Mouse (Mus musculus): ENCODE results near the gene Gm49366.
"Not testable (repeated sequence)": the region's sequence is repeated elsewhere in the genome, so short reads cannot be mapped to it uniquely, and the experiment has no call there.

Gene Gm49366

DNA sequence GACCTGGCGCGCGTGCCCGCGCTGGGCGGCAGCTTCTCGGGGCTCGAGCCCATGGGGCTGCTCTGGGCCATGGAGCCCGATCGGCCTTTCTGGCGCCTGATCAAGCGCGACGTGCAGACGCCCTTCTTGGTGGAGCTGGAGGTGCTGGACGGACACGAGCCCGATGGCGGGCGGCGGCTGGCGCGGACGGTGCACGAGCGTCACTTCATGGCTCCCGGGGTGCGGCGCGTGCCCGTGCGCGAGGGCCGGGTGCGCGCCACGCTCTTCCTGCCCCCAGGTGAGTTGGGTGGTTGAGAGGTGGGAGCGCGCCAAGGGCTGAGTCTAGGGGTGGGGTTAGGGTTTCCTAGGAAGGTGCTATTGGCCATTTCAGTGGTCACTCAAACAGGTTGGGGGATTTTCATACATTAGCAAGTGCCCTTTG is at the start of gene Gm49366:
Gene Gm49366 (plus strand): TSS at position 245 of the 421 bp plus-strand sequence.
- DNase-seq, result peak; percentile 75 to 79

DNA sequence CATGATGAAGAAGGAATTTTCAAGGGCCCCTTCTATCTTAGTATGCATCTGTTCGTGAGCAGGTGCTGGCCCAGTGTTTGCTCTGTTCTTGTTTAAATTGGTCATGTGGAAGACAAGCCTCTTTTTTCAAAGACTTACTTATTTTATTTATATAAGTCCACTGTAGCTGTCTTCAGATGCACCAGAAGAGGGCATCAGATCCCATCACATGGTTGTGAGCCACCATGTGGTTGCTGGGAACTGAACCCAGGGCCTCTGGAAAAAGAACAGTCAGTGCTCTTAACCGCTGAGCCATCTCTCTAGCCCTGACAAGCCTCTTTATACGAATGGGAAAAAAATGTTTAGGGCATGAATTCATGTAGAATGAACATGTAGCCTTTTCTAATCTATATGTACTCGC is 49.4 kb upstream of the Gm49366 start:
- DNase-seq, result no peak

DNA sequence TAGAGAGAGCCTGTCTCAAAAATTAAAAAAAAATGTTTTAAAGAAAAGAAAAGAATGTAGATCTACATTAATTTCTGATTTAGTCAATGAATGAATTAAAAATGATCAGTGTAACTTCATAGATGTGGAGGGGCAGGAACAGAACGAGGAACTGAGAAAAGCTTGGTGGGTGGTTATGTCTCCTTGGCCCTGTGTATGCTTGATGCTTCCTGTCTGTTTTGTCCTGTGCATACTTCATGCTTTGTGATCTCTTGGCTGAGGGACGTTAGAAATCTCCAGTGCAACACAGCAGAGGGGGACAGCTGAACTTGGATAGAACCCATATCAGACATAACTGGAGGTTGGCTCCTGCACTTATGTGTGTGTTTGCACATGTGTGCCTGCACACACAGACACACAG is 41.5 kb upstream of the Gm49366 start:
- no peak for DNase-seq

DNA sequence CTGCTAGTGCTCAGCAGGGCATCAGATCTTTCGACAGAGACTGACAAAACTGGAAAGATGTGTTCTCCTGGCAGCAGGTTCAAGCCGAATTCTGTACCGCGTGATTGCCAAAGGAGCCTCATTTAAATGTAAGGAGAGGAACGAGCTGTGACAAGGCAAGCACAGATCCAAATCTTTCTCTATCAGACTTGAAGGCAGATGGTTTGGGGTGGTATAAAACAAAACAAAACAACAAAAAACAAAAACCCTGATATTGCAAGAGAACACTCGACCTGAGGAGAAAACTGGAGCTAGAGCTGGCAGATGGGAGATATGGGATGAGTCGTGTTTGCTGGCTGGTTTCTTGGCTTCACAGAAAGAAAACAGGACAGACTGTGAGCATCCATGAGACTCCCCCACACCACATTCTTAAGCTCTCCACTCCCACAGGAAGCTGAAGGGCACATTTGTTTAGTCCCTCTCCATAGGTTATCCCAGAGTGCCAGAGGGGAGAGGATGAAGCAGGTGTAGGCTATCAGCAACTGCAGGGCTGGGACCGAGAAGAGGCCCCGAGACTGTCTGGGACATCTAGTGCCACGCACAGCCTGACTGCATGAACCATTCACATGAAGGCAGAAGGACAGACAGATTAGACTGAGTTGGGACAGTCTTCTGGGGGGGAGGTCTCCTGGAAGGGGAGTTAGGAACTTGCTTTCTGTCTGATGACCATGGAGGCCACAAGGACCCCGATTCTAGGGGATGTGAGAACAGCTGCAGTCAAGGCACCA is 40.2 kb upstream of the Gm49366 start:
- DNase-seq, result no peak

DNA sequence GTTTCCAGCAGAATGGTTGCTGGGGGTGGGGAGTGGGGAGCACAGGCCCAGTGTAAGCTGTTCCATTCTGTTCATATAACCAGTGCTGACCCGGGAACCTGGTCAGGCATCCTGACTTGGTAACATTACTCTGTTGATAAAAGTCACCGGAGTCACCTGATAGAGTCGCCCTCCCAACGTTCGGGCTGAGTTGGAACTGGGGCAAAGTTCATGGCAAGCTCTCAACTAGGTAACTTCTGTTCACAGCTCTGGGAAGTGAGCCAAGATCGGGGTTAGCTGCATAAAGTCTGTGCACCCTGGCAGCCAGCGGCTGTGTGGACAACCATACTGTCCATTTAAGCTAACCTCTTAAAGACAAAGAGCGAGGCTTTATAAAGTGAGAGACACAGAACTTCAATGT is 39.5 kb upstream of the Gm49366 start:
- DNase-seq, result peak; percentile 95 to 96

DNA sequence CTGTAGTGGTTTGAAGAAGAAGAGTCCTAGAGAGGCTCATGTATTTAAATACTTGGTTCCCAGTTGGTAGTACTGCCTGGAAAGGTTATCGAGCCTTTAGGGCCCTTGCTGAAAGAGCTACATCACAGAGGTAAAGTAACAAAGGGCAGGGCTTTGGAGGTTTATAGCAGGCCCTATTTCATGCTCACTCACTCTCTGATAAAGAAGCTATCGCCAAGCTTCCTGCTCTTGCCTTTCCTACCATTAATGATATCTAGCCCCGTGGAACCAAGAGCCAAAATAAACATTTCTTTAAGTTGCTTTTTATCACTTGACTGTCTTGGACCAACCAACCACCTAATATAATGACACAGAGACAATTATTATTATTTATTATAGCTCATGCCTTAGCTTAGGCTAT is 38.3 kb upstream of the Gm49366 start:
- DNase-seq, result no peak

DNA sequence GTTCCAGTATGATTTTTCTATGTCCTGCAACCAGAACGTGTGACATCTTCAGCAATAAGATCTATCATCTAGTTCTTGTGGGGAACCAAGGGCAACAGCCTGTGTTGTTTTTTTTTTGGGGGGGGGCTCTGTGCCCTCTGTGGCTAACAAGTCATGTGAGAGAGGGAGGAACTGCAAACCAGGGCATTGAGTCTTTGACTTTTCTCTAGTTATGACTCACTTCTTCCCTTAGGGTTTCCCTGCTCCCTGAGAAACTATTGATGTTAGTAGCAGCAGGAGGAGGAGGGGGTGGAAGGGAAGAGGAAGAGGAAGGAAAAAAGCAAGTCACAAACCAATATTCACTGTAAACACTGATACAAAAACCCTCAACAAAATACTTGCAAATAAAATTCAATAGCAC is 34.9 kb upstream of the Gm49366 start:
- no peak for DNase-seq

DNA sequence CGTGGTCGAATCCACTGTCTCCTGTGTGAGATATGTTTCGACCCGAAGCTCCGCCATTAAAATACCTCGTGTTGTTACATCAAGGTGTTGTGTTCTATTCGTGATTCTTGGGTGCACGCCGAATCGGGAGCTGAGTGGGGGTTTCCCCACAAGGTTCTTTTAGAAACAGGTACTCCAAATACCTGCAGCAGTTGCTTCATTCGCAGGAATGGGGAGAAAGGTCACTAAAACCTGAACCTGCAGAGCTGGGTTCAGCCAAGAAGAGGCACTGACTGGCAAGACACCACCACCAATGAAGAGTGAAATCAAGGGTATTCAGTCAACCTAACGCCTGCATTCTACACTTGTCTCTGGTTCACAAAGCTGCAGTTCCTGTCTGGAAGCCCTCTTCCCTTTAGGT is 30.5 kb upstream of the Gm49366 start:
- peak; percentile 47 to 66 for DNase-seq

DNA sequence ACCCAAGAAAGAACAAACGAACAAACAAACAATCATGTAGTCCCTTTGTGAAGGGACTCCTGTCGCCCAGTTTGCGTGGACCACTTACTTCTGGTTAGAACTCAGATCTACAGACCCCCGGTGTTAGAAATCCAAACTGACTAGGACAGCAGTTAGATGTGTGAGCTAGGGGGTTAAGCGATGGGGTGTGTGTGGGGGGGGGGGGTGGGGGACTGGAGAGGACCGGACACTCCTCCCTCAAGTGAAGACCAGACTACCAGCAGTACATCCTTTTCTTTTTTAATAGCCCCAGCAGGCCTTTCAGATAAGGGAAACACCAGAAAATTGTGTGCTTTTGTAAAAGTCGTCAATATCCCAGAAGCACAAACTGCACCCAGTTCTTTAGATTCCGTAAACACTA is 30.0 kb upstream of the Gm49366 start:
- no peak for DNase-seq

DNA sequence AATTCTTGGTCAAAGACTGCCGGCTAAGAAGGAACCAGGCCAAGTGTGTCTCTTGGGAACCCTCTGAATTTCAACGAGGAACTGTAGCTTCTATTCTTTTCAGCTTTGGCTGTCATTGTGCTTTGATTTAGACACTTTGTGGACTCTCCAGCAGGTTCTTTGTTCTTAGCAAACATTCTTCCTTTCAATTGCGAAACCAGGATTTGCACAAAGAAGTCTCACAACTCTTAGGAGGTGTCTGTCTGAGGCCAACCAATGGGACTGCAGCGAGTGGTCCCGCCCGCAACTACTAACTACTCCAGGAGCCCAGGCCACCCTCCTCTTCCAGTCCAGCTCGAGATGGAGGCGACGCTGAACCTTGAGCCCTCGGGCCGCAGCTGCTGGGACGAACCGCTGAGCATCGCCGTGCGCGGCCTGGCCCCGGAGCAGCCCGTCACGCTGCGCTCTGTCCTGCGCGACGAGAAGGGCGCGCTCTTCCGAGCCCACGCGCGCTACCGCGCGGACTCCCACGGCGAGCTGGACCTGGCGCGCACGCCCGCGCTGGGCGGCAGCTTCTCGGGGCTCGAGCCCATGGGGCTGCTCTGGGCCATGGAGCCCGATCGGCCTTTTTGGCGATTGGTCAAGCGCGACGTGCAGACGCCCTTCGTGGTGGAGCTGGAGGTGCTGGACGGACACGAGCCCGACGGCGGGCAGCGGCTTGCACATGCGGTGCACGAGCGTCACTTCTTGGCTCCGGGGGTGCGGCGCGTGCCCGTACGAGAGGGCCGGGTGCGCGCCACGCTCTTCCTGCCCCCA is 29.4 kb upstream of the Gm49366 start, which contains the start of gene Acot1:
Gene Acot1 (plus strand): TSS at position 320 of the 795 bp plus-strand sequence.
- DNase-seq, result peak; percentile 86 to 92

DNA sequence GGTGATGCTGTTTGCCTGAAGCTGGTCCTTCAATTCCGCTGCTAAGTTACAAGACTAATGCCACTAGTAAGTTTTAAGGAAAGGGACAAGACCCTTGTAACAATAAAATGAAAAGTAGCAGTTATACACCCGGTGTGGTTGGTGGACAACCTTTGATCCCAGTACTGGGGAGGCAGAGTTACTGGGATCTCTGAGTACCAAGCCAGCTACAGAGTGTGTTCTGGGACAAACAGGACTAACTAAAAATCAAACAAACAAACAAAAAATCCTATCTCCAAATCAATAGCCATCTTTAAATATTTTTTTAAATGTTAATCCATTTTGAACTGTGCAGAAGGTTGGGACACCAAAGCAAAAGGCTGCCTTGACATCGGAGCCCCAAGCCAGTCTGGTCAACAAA is 28.5 kb upstream of the Gm49366 start:
- peak in 1 of 2 experiments; percentile 37 for DNase-seq

DNA sequence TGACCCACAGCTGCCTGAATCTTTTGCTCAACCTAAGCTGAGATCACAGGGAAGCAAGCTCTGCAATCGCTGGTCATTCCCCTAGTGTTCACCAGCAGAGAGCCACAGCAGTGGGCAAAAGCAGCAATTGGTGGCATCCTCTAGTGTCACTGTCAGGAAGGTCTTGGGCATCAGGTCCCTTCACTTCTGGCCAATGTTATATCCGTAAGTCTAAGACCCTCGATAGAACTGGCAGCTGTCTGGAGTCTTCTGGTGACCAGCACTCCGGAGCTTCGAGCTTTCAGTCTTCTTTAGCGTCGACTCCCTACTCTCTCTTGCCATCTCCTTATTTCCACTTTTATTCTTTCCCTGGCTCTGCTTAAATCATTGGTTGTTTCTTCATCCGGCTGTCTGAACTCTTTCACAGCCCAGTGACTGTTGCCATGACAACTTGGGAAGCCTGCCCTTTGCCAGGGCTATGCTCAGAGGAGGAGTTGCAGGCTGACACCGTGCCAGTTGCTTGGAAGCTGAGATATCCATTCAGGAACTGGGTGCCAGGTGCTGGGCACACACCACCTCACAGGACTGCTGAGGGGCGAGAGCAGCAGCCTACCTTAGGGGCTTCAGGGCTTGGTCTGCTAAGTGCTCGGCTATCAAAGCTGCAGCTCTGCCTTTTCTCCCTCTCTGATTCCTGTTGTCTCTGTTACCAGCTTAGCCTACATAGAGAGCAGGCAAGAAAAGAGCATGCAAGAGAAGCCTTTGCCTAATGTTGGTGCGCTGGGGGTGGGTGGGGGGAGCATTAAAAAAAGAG is 27.3 kb upstream of the Gm49366 start:
- DNase-seq, result peak; percentile 96 to 98

DNA sequence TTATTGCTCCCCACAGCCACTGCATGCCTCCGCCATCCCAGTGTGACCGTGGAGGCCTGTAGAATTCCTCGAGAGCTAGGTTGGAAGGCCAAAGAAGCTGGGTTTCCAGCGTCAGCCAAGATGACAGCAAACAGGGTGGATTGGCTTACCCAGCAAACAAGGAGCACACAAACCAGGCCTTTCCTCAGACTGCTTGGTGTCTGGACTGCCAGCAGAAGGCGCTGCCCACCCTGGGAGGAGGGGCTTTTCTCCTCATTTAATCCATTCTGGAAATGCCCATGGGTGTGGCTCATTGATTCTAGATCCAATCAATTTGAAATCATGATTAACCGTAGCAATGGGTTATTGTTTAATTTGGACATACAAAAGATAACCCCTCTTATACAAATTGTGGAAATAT is 25.6 kb upstream of the Gm49366 start:
- no peak for DNase-seq

DNA sequence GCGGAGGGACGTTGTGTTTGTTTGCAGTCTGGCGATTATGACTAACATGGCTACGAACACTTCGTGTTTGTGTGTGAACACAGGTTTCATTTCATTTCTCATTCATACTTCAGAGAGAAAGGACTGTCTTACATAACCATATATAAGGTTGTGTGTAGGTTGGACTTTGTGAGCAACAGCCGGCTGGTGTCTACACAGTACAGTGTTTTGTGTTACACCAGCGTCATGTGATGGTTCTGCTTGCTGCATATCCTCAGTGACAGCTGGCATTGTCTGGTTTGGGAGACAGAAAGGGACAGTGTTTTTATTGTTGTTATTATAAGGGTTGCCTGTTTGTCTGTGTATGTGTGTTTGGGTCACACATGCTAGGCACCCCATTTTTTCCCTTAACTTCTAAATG is 25.0 kb upstream of the Gm49366 start:
- no peak for DNase-seq

DNA sequence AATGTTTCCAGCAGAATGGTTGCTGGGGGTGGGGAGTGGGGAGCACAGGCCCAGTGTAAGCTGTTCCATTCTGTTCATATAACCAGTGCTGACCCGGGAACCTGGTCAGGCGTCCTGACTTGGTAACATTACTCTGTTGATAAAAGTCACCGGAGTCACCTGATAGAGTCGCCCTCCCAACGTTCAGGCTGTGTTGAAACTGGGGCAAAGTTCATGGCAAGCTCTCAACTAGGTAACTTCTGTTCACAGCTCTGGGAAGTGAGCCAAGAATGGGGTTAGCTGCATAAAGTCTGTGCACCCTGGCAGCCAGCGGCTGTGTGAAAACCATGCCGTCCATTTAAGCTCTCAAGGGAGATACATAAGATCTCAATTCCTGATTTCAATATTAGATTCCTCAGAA is 18.2 kb upstream of the Gm49366 start:
- DNase-seq, result peak; percentile 91 to 97

DNA sequence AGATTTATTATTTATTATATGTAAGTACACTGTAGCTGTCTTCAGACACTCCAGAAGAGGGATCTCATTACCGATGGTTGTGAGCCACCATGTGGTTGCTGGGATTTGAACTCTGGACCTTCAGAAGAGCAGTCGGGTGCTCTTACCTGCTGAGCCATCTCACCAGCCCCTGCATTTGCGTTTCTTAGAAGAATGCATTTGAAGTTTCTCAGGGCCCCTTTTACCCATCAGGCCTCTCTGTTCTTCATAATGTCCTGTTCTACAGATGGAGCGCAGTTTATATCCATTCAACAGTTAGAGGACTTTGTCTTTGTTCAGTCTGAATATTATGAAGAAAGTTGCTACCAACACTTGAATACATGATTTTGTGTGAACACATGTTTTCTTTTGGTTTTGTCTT is 16.5 kb upstream of the Gm49366 start:
- DNase-seq, result not testable (repeated sequence)

DNA sequence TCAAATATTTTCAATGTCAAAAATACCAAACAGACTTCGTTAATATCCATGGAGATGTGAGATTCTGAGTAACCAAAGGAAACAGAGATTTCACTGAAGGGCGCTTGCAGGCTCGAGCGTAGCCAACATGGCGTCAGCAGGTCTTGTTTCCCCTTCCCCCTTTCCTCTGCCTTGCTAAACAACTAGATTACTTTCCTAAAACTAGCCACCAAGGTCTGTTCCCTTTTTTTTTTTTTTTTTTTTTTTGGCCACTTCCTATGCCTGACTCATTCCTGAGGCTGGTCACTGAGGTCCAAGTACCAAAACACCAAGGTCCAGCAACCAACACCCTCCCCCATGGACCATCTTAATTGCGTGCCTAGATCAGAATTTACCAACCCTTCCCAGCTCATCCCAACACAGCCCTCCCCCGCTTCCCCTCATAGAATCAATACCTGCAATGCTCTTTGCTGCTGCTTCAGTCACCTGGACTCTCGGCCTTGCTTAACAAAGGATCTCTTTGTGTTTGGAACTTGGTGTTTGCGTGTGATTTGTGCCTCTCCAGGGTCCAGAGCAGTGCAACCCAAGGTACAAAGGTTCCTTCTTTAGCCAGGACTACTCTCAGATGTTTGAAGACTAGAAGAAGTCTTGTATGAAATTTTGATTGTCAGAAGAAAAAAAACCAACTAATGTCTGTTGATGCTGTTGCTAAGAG is 15.5 kb upstream of the Gm49366 start:
- DNase-seq, result peak; percentile 35 to 49

DNA sequence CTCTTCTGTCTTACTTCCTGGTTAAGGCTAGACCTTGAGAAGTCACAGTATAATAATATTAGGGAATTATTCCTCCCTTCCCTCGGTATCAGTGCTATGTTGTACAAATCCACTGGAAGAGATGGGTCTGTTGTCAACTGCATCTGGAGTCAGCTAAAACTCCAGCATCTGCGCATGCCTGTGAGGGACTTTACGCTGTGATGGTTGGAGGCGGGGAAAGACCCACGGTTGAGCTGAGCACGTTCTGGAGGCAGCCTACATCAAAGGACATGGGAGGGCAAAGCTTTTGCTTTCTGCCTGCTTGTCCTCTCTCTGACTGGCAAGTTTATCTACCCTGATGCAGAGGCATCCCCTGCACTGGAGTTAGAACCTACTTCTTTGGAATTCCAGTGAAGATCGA is 12.8 kb upstream of the Gm49366 start:
- DNase-seq, result no peak

DNA sequence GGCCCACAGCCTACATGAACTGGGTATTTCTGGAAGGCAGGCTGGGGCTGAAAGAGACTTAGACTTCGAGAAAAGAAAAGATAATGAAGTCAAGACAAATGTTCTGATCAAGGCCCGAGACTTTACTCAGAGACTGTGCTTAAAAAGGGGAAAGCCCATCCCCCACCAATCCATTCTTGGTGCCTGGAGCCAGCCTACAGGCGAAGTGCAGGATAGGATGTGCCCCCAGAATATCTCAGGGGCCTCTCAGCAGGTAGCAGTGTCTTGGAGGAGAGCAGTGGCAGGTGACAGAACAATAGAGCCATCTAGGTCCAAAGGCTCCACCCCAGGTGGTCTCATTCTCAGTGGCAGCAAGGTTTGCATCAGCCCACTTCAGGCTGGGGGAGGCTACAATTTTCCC is 10.4 kb upstream of the Gm49366 start:
- DNase-seq, result not testable (repeated sequence)

DNA sequence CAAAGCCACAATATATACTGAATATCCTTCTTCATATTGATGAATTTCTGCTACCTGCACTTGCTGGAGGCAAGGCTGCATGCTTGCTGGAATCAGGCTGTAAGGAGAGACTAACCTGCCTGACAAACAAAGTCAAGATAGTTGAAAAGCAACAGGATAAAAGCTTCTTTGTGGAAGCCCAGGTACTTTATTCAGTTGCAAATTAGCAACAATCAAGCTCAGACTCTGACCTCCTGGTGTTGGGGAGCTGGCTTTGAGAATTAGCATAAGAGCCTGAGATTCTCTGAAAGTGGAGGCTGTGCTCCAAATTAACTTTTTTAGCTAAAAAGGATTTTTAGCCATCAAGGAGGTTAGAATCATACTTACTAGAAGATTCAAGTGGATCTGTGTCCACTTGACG is 9.7 kb upstream of the Gm49366 start:
- DNase-seq, result not testable (repeated sequence)

DNA sequence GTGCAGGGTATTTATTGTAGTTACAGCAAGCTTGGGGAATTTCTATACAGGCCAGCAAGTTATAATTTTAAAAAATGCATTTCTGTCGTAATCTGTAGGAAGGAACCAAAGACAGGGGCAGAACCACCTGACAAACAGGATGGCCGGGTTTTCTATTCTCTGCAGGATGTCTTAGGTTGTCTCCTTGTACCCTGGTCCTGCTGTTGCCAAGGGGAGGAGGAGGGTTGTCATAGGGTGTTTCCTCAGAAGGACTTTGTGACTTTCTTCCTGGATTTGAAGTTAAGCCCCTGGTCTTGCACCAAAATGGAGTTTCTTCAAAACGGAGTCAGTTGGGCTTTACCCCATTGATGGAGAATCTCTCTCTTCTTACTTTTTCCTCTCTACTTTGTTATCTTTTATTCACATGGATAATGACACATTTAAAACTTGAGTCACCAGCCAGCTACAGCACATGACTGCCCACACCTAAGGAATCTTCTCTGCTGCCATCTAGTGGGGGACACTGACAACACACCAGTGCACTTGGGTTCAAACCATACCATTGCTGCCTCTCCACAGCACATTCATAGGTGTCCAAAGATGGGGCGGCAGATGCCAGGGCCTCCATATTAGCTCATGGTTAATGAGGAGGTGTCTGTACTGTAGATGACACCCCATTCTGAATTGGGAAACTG is 7.9 kb upstream of the Gm49366 start:
- peak; percentile 85 to 89 for DNase-seq

DNA sequence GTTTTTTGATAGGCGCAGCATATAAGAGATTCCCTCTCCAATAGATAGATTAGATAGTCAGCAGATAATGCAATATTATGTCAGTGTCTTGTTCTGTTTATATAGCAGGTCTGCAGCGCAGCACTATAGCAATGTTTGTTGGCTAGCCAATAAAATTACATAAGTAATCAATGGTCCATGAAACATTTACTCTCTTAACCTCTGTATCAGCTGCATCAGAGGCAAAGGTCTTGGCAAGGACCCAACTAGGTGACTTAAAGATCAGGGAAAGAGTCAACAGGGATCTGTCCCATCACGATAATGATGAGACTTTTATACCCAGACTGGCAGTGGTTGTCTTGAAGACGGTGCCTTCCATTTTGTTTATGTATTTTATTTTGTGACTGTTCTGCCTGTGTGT is 5.9 kb upstream of the Gm49366 start:
- peak in 1 of 2 experiments; percentile 66 for DNase-seq
